Mouse (Mus musculus) lung, postnatal 0 days (tissue): ENCODE data around the gene Olfr330.
"Not testable (repeated sequence)": the region's sequence is repeated elsewhere in the genome, so short reads cannot be mapped to it uniquely, and the experiment has no call there.

Experiments used
- CTCF ChIP-seq: IDR thresholded peaks from 2 replicates; pipeline ENCODE4 v1.5.1; 2016; ENCODE audit warnings: antibody characterized with exemption, mild to moderate bottlenecking
- EP300 ChIP-seq: IDR thresholded peaks from 2 replicates; pipeline ENCODE4 v1.6.1; 2016; ENCODE audit warnings: antibody characterized with exemption, mild to moderate bottlenecking, control low read depth

- not testable (repeated sequence) for TF ChIP-seq CTCF, EP300
Observed at GRCm38 (mm10) chr11:58502472-58502871, 32.2 kb downstream of the Olfr330 start, which contains the start of gene Olfr331.
